Mouse (Mus musculus): ENCODE data around the gene Grik4.

GRCm38 (mm10) chr9:42993659-42994058 is 49.4 kb upstream of the Grik4 start:
- TF ChIP-seq CTCF (conservative IDR thresholded peaks at IDR 0.05; ENCODE audit: low read length) (no peak), POU5F1 (IDR thresholded peaks at IDR 0.05; ENCODE audit: borderline replicate concordance, low read length) (no peak)

Measured in E14TG2a.4 (cell line).